Mouse (Mus musculus): ENCODE results near the gene Gm21985. TPM values are rescaled to one million over a fixed set of nuclear protein-coding genes. Genes with fewer than 3 reads are reported as not detected.
A peak's percentile ranks its signal among the peaks of the same experiment; 100 is the strongest.

The Gm21985 gene
- total and polyA plus RNA-seq, 3 experiments = 0.51 TPM; not detected in 2

DNA sequence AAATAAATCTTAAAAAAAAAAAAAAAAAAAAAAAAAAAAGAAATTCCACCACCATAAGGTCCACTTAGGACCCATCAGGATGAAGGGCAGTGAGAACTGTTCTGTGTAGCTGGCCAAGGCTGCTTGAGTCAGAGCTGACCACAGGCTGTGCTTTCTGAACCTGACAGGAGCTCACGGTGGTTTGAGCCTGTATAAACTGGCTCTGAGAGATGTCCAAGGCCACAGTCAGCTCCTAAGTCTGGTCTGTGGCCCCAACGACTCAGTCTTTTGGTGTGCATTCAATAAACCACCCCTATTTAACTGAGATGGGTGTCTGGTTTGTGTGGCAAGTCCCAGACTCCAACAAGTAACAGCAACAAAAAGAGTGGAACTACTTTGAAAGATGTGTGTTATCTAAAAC is 29.5 kb upstream of the Gm21985 start:
- H3K4me2 ChIP-seq (ENCODE audit: insufficient read depth, low read depth, poor library complexity, severe bottlenecking) = no peak overlapping the region
- dilution Hi-C loops (cut with MboI; ENCODE audit: extremely low pct_ligation_motif_present, extremely low pct_unique_long_range_greater_than_20kb, low sequenced_read_pairs) = no loop called here

DNA sequence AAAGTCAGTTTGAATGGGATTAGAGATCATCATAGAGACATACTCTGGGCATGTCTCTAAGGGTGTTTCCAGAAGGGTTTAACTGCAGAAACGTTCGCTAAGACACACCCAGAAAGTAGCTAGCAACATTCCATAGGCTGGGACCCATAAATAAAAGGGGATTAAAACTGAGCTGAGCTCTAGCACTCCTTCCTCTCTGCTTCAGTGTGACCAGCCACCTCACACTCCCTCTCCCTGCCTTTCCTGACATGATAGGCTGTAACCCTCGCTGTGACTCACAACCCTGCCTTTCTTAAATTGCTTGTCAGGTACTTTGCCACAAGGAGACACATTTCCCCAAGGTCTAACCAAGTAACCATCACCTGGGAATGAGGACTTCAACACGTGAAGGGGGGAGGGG is 28.1 kb upstream of the Gm21985 start:
- Histone ChIP-seq H3K4me3 (replicated peaks in 1 of 3; ENCODE audit: low read depth in 2 of 3, low read length in 2 of 3, poor library complexity in 1 of 3) (no peak overlapping the region), H3K9me3 (replicated peaks; ENCODE audit: low read length) (no peaks in the 10 kb centered on the region), H3K9ac (ENCODE audit: insufficient read depth, low read depth) (no peak overlapping the region), H3K4me1 (ENCODE audit: control insufficient read depth in 1 of 2, insufficient read depth in 2 of 2) (peaks cover 3 to 31% of the 10 kb centered on the region in 2 experiments), H3K27ac (ENCODE audit: insufficient read depth, low read depth) (no peak overlapping the region), H3K36me3 (replicated peaks in 1 of 2; ENCODE audit: control insufficient read depth in 1 of 2, insufficient read depth in 1 of 2, low read length in 1 of 2) (peaks cover 0 to 19% of the 10 kb centered on the region in 2 experiments), H3K79me2 (replicated peaks; ENCODE audit: control insufficient read depth, extremely low read depth, insufficient read depth, poor library complexity, severe bottlenecking) (peaks cover 10% of the 10 kb centered on the region), H3K4me2 (ENCODE audit: insufficient read depth, low read depth, poor library complexity, severe bottlenecking) (peak overlapping the region; percentile 93), H3K27me3 (replicated peaks) (no peaks in the 10 kb centered on the region)
- DNase-seq (ENCODE audit: extremely low read depth) = no peak
- in situ Hi-C loops (cut with MboI; ENCODE audit: low pct_ligation_motif_present, low pct_unique_long_range_greater_than_20kb, low sequenced_read_pairs) (no loop called here), dilution Hi-C loops (cut with MboI; ENCODE audit: extremely low pct_ligation_motif_present, extremely low pct_unique_long_range_greater_than_20kb, low sequenced_read_pairs) (no loop called here)
- TF ChIP-seq CHD2 (IDR thresholded peaks at IDR 0.05; ENCODE audit: low read length) = 0 out of 2 replicates have a peak, but pooled peaks have one; percentile 9
- peak; percentile 47; the same call in 1 of the 2 replicates for TF ChIP-seq BHLHE40 (IDR thresholded peaks at IDR 0.05; ENCODE audit: low read depth, low read length)
- no peak for TF ChIP-seq MEF2A (IDR thresholded peaks at IDR 0.05; ENCODE audit: borderline replicate concordance, low read depth, low read length)
- TF ChIP-seq MAX (IDR thresholded peaks at IDR 0.05; ENCODE audit: low read length) = no peak
- TF ChIP-seq ETS1 (conservative IDR thresholded peaks at IDR 0.05; ENCODE audit: low read depth, low read length) = no peak
- TF ChIP-seq MAFK (IDR thresholded peaks at IDR 0.05; ENCODE audit: insufficient replicate concordance, low read length) = no peak
- no peak for TF ChIP-seq ZMIZ1 (IDR thresholded peaks at IDR 0.05; ENCODE audit: low read depth, low read length)
- no peak for TF ChIP-seq HCFC1 (IDR thresholded peaks at IDR 0.05; ENCODE audit: low read depth, low read length)
- TF ChIP-seq UBTF (IDR thresholded peaks at IDR 0.05; ENCODE audit: low read depth, low read length) = no peak
- no peak for TF ChIP-seq MYC (IDR thresholded peaks at IDR 0.05; ENCODE audit: low read depth, low read length)
- no peak for TF ChIP-seq TCF12 (IDR thresholded peaks at IDR 0.05; ENCODE audit: low read depth, low read length)

More for the DNA sequence above, 29.5 kb upstream of the Gm21985 start:
- no peak for TF ChIP-seq MAZ (IDR thresholded peaks at IDR 0.05; ENCODE audit: low read depth, low read length)
- no peak for TF ChIP-seq POLR2AphosphoS2 (IDR thresholded peaks at IDR 0.05; ENCODE audit: low read depth, low read length)
- no peak for TF ChIP-seq ZC3H11A (IDR thresholded peaks at IDR 0.05; ENCODE audit: low read depth, low read length)
- no peak for TF ChIP-seq EP300 (IDR thresholded peaks at IDR 0.05; ENCODE audit: low read length)
- TF ChIP-seq RAD21 (IDR thresholded peaks at IDR 0.05; ENCODE audit: low read depth, low read length) = no peak
- no peak for TF ChIP-seq PAX5 (IDR thresholded peaks at IDR 0.05; ENCODE audit: low read length)
- no peak for TF ChIP-seq NELFE (IDR thresholded peaks at IDR 0.05; ENCODE audit: low read depth, low read length)
- no peak for TF ChIP-seq BHLHE40 (IDR thresholded peaks at IDR 0.05; ENCODE audit: low read depth, low read length)
- TF ChIP-seq MYC (IDR thresholded peaks at IDR 0.05; ENCODE audit: low read depth, low read length) = no peak
- TF ChIP-seq SIN3A (IDR thresholded peaks at IDR 0.05; ENCODE audit: low read length) = no peak
- no peak for TF ChIP-seq USF2 (conservative IDR thresholded peaks at IDR 0.05; ENCODE audit: low read depth, low read length)
- no peak for TF ChIP-seq MXI1 (IDR thresholded peaks at IDR 0.05; ENCODE audit: low read depth, low read length)
- TF ChIP-seq KAT2A (IDR thresholded peaks at IDR 0.05; ENCODE audit: insufficient replicate concordance, low read length) = no peak
- TF ChIP-seq SMC3 (IDR thresholded peaks at IDR 0.05; ENCODE audit: low read depth, low read length) = no peak
- in situ Hi-C loops (cut with MboI; ENCODE audit: low pct_ligation_motif_present, low pct_unique_long_range_greater_than_20kb, low sequenced_read_pairs) = no loop called here
- Histone ChIP-seq H3K36me3 (replicated peaks in 1 of 2; ENCODE audit: control insufficient read depth in 1 of 2, insufficient read depth in 1 of 2, low read length in 1 of 2) (peaks cover 0 to 5% of the 10 kb centered on the region in 2 experiments), H3K27me3 (replicated peaks) (no peaks in the 10 kb centered on the region), H3K27ac (ENCODE audit: insufficient read depth, low read depth) (no peak overlapping the region), H3K79me2 (replicated peaks; ENCODE audit: control insufficient read depth, extremely low read depth, insufficient read depth, poor library complexity, severe bottlenecking) (peaks cover 10% of the 10 kb centered on the region), H3K4me1 (ENCODE audit: control insufficient read depth in 1 of 2, insufficient read depth in 2 of 2) (peaks cover 3 to 17% of the 10 kb centered on the region in 2 experiments), H3K9me3 (replicated peaks; ENCODE audit: low read length) (no peaks in the 10 kb centered on the region), H3K9ac (ENCODE audit: insufficient read depth, low read depth) (no peak overlapping the region), H3K4me3 (replicated peaks in 1 of 3; ENCODE audit: low read depth in 2 of 3, low read length in 2 of 3, poor library complexity in 1 of 3) (no peak overlapping the region)
- DNase-seq (ENCODE audit: extremely low read depth) = no peak
